ENCODE assay signal across 25 mouse cellular contexts in genomic region chr16:81481058-81481457, GRCm38 (mm10).
DNase-seq lines count a peak whose midpoint lies in the region; ATAC-seq and TF ChIP-seq lines count a peak whose summit lies in the region.
"Had no signal": no experiment of that assay in that cellular context is flagged by ENCODE, and none has a peak within 500 bp of the region (broad histone marks: within the 10 kb centered on the region; RNA-seq: fewer than 3 reads in every experiment).

No protein-coding gene starts in this region.

- H3K4me2 ChIP-seq in kidney, embryonic 16.5 days (replicated peaks; ENCODE audit: low read depth, low read length) = no peak overlapping the region
- H3K4me2 ChIP-seq: embryonic facial prominence, embryonic 13.5 days; embryonic facial prominence, embryonic 15.5 days; forebrain, embryonic 12.5 days had no signal

- TF ChIP-seq POLR2A in ES-Bruce4 (IDR thresholded peaks at IDR 0.05; ENCODE audit: insufficient read depth, low read length) = no peak
- TF ChIP-seq POLR2A in cerebellum, adult 2 months (IDR thresholded peaks at IDR 0.05; ENCODE audit: borderline replicate concordance, insufficient read depth, low read length) = no peak

- 0 out of 2 replicates have a peak, but pooled peaks have one; percentile 59 for TF ChIP-seq EP300 in ES-Bruce4 (IDR thresholded peaks at IDR 0.05; ENCODE audit: insufficient read depth, low read depth, low read length)

- ATAC-seq in kidney, embryonic 16.5 days (ENCODE audit: low FRiP score, low TSS enrichment) = no peak
- ATAC-seq: forebrain, embryonic 14.5 days; forebrain, embryonic 16.5 days; Patski had no signal

- TF ChIP-seq CTCF in ES-Bruce4 (IDR thresholded peaks at IDR 0.05; ENCODE audit: low read depth, low read length) = no peak
- TF ChIP-seq CTCF in cerebellum, adult 2 months (IDR thresholded peaks at IDR 0.05; ENCODE audit: borderline replicate concordance, insufficient read depth, low read depth, low read length) = no peak

- H3K36me3 ChIP-seq in ES-Bruce4 (ENCODE audit: control insufficient read depth, insufficient read depth, low read length, poor library complexity, severe bottlenecking) = no peaks in the 10 kb centered on the region
- H3K36me3 ChIP-seq in kidney, embryonic 16.5 days (ENCODE audit: insufficient read depth, low read length) = no peaks in the 10 kb centered on the region
- H3K36me3 ChIP-seq: embryonic facial prominence, embryonic 13.5 days; embryonic facial prominence, embryonic 15.5 days; forebrain, embryonic 10.5 days; forebrain, embryonic 12.5 days; G1E had no signal

- H3K27ac ChIP-seq in ES-Bruce4 (ENCODE audit: insufficient read depth, low read length) = peak overlapping the region; percentile 72
- H3K27ac ChIP-seq in cerebellum, adult 2 months (ENCODE audit: insufficient read depth, low read length) = no peak overlapping the region
- H3K27ac ChIP-seq in kidney, embryonic 16.5 days (ENCODE audit: low read length) = no peak overlapping the region
- H3K27ac ChIP-seq: embryonic facial prominence, embryonic 13.5 days; embryonic facial prominence, embryonic 15.5 days; forebrain, embryonic 10.5 days; forebrain, embryonic 12.5 days had no signal

- DNase-seq in ES-CJ7 (ENCODE audit: low read depth, low spot score) (peak; percentile 94), R1 (ENCODE audit: low read depth, low spot score) (peak; percentile 93), ZHBTc4 (ENCODE audit: low read depth, low spot score) (peak; percentile 90)
- no peak for DNase-seq in cerebellum, adult 2 months
- no peak for DNase-seq in cerebellum, adult 11 months
- DNase-seq: adrenal gland, adult 2 months; adrenal gland, postnatal 10 days; adrenal gland, postnatal 25 days; cerebellum, adult 11-12 months; cerebellum, adult 8-10 months; cerebellum, adult 9-11 months; cerebellum, postnatal 14 days; cerebellum, postnatal 36 days; embryo, embryonic 11 days had no signal

- no peaks in the 10 kb centered on the region for H3K9me3 ChIP-seq in ES-Bruce4 (replicated peaks; ENCODE audit: control insufficient read depth, insufficient read depth, low read length, poor library complexity, severe bottlenecking)
- H3K9me3 ChIP-seq in kidney, embryonic 16.5 days (ENCODE audit: low read length) = no peaks in the 10 kb centered on the region
- H3K9me3 ChIP-seq: embryonic facial prominence, embryonic 13.5 days; embryonic facial prominence, embryonic 15.5 days; forebrain, embryonic 10.5 days; forebrain, embryonic 12.5 days; G1E had no signal

- H3K27me3 ChIP-seq in ES-Bruce4 (ENCODE audit: control insufficient read depth, insufficient read depth, low read length, poor library complexity, severe bottlenecking) = no peaks in the 10 kb centered on the region
- no peaks in the 10 kb centered on the region for H3K27me3 ChIP-seq in cerebellum, adult 2 months (ENCODE audit: control insufficient read depth, insufficient read depth, low read length)
- no peaks in the 10 kb centered on the region for H3K27me3 ChIP-seq in kidney, embryonic 16.5 days (ENCODE audit: insufficient read depth, low read length)
- H3K27me3 ChIP-seq: embryonic facial prominence, embryonic 13.5 days; embryonic facial prominence, embryonic 15.5 days; forebrain, embryonic 12.5 days; Patski had no signal

- no peak overlapping the region for H3K9ac ChIP-seq in ES-Bruce4 (ENCODE audit: low read depth, poor library complexity, severe bottlenecking)
- no peak overlapping the region for H3K9ac ChIP-seq in kidney, embryonic 16.5 days (replicated peaks; ENCODE audit: low read length)
- H3K9ac ChIP-seq: embryonic facial prominence, embryonic 13.5 days; embryonic facial prominence, embryonic 15.5 days; forebrain, embryonic 12.5 days had no signal

- H3K4me1 ChIP-seq in ES-Bruce4 (ENCODE audit: control insufficient read depth, insufficient read depth, low read length) = peaks cover 2% of the 10 kb centered on the region
- no peaks in the 10 kb centered on the region for H3K4me1 ChIP-seq in cerebellum, adult 2 months (ENCODE audit: control insufficient read depth, insufficient read depth, low read length)
- no peaks in the 10 kb centered on the region for H3K4me1 ChIP-seq in kidney, embryonic 16.5 days (ENCODE audit: insufficient read depth, low read length)
- H3K4me1 ChIP-seq: embryonic facial prominence, embryonic 13.5 days; embryonic facial prominence, embryonic 15.5 days; forebrain, embryonic 10.5 days; forebrain, embryonic 12.5 days had no signal

- no peak overlapping the region for H3K4me3 ChIP-seq in ES-Bruce4 (ENCODE audit: low read depth, low read length)
- H3K4me3 ChIP-seq in cerebellum, adult 2 months (replicated peaks; ENCODE audit: insufficient read depth, low read depth, low read length) = no peak overlapping the region
- H3K4me3 ChIP-seq in kidney, embryonic 16.5 days (ENCODE audit: low read length) = no peak overlapping the region
- H3K4me3 ChIP-seq: embryonic facial prominence, embryonic 13.5 days; embryonic facial prominence, embryonic 15.5 days; erythroblast, embryonic 14.5 days; forebrain, embryonic 10.5 days; forebrain, embryonic 12.5 days had no signal

Comparison
In these comparisons a context has a peak if more than half of its experiments do, and no peak if none do; other contexts are left out.
1. DNase-seq: peak in ES-CJ7 (single experiment), R1 (single experiment) and ZHBTc4 (single experiment); none in cerebellum, adult 2 months (0 of 2) and cerebellum, adult 11 months (single experiment).